Comparison of ENCODE assay signal across 8 mouse cellular contexts in the genomic region with DNA sequence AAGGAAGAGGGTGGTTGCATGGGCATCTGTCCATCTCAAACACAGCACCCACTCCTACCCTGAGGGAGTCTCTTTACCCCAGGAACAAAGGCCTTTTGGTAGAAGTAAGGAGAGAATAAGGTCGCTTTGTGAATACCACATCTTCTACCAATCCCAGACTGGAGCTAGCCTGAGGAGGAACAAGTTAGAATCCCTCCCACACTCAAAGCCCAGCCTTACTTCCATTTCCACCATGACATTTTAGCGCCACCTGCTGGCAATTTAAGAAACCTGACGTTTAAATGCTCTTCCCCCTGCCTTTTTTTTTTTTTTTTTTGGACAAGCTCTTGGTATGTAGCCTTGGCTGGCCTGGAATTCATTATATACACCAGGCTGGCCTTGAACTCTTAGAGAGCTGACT. TPM values are rescaled to one million over a fixed set of nuclear protein-coding genes. Genes with fewer than 3 reads are reported as not detected.
A peak's percentile ranks its signal among the peaks of the same experiment; 100 is the strongest.
DNase-seq lines count a peak whose midpoint lies in the region; ATAC-seq and TF ChIP-seq lines count a peak whose summit lies in the region.

No protein-coding gene starts in this region.

- H3K36me3 ChIP-seq in intestine, postnatal 0 days (ENCODE audit: control insufficient read depth, insufficient read depth) = no peaks in the 10 kb centered on the region
- H3K36me3 ChIP-seq in limb, embryonic 11.5 days (ENCODE audit: control insufficient read depth, insufficient read depth, low read length) = no peaks in the 10 kb centered on the region
- no peaks in the 10 kb centered on the region for H3K36me3 ChIP-seq in midbrain, embryonic 14.5 days (ENCODE audit: control insufficient read depth, insufficient read depth, low read length)

- H3K27ac ChIP-seq in gastrocnemius, adult 2 months = no peak overlapping the region
- no peak overlapping the region for H3K27ac ChIP-seq in intestine, postnatal 0 days (ENCODE audit: low read depth, low read length)
- no peak overlapping the region for H3K27ac ChIP-seq in limb, embryonic 11.5 days (replicated peaks; ENCODE audit: low read depth, low read length)
- no peak overlapping the region for H3K27ac ChIP-seq in midbrain, embryonic 14.5 days (replicated peaks; ENCODE audit: low read depth, low read length)

- no peak overlapping the region for H3K4me3 ChIP-seq in gastrocnemius, adult 2 months
- no peak overlapping the region for H3K4me3 ChIP-seq in intestine, postnatal 0 days (ENCODE audit: low read depth, low read length)
- H3K4me3 ChIP-seq in limb, embryonic 11.5 days (ENCODE audit: low read depth, low read length) = no peak overlapping the region
- no peak overlapping the region for H3K4me3 ChIP-seq in midbrain, embryonic 14.5 days (replicated peaks; ENCODE audit: low read depth, low read length)

- intact Hi-C loops in gastrocnemius, adult 2 months (cut with DNase I) = loop anchor here (1.0 kb wide), 1 partner anchor 105 kb away; no protein-coding TSS in a partner anchor

- 2% methylated on average over 3 of the region's 3 CpGs for whole genome bisulfite sequencing in intestine, postnatal 0 days
- 0% methylated on average over 3 of the region's 3 CpGs for WGBS in limb, embryonic 11.5 days
- WGBS in midbrain, embryonic 14.5 days = 2% methylated on average over 3 of the region's 3 CpGs

- H3K9me3 ChIP-seq in intestine, postnatal 0 days (ENCODE audit: control insufficient read depth) = no peaks in the 10 kb centered on the region
- no peaks in the 10 kb centered on the region for H3K9me3 ChIP-seq in limb, embryonic 11.5 days (ENCODE audit: control insufficient read depth, low read length)
- H3K9me3 ChIP-seq in midbrain, embryonic 14.5 days (ENCODE audit: control insufficient read depth, low read length) = no peaks in the 10 kb centered on the region

- DNase-seq in ovary, adult 18-20 months (ENCODE audit: low spot score) = peak; percentile 46
- no peak for DNase-seq in ovary, postnatal 10 days (ENCODE audit: low spot score)
- peak; percentile 35 to 76 for DNase-seq in cerebellum, postnatal 4 days (ENCODE audit: low spot score in 2 of 2)
- peak; percentile 59 for DNase-seq in gastrocnemius, adult 2 months
- DNase-seq in limb, embryonic 11.5 days (ENCODE audit: low spot score) = peak; percentile 82
- peak; percentile 93 for DNase-seq in midbrain, embryonic 14.5 days
- peak; percentile 46 to 78 for DNase-seq in spleen, postnatal 10 days (ENCODE audit: low spot score in 2 of 2)

- TF ChIP-seq CTCF in gastrocnemius, adult 2 months (IDR thresholded peaks at IDR 0.05) = peak; percentile 84
- peak; percentile 92 for TF ChIP-seq CTCF in intestine, postnatal 0 days (IDR thresholded peaks at IDR 0.05; ENCODE audit: low read depth)

- no peak overlapping the region for H3K4me2 ChIP-seq in intestine, postnatal 0 days (replicated peaks; ENCODE audit: low read depth)
- H3K4me2 ChIP-seq in limb, embryonic 11.5 days (ENCODE audit: low read depth, severe bottlenecking) = no peak overlapping the region
- H3K4me2 ChIP-seq in midbrain, embryonic 14.5 days (ENCODE audit: low read length) = no peak overlapping the region

- H3K27me3 ChIP-seq in intestine, postnatal 0 days (replicated peaks; ENCODE audit: control insufficient read depth, insufficient read depth, low read length) = no peaks in the 10 kb centered on the region
- H3K27me3 ChIP-seq in limb, embryonic 11.5 days (ENCODE audit: control insufficient read depth, insufficient read depth, low read length) = no peaks in the 10 kb centered on the region
- no peaks in the 10 kb centered on the region for H3K27me3 ChIP-seq in midbrain, embryonic 14.5 days (ENCODE audit: control insufficient read depth, insufficient read depth, low read length)

- ATAC-seq in intestine, postnatal 0 days = peak; percentile 28; the same call in 1 of the 2 replicates
- ATAC-seq in limb, embryonic 11.5 days (ENCODE audit: insufficient number of reproducible peaks, low FRiP score, low TSS enrichment, low read depth) = peak; percentile 56
- ATAC-seq in midbrain, embryonic 14.5 days (ENCODE audit: low FRiP score, low TSS enrichment) = no peak; the same call in 1 of the 2 replicates

- H3K9ac ChIP-seq in intestine, postnatal 0 days (ENCODE audit: low read depth, low read length) = no peak overlapping the region
- H3K9ac ChIP-seq in limb, embryonic 11.5 days (ENCODE audit: low read length) = no peak overlapping the region
- no peak overlapping the region for H3K9ac ChIP-seq in midbrain, embryonic 14.5 days (replicated peaks; ENCODE audit: low read length)

- H3K4me1 ChIP-seq in intestine, postnatal 0 days (replicated peaks; ENCODE audit: control insufficient read depth, insufficient read depth, low read length) = no peaks in the 10 kb centered on the region
- H3K4me1 ChIP-seq in limb, embryonic 11.5 days (ENCODE audit: control insufficient read depth, insufficient read depth, low read length) = no peaks in the 10 kb centered on the region
- H3K4me1 ChIP-seq in midbrain, embryonic 14.5 days (ENCODE audit: control insufficient read depth, insufficient read depth, low read length) = no peaks in the 10 kb centered on the region

RNA-seq across cellular contexts. Expression of a gene that starts 19.4 kb away (rescaled TPM):
- not detected for total RNA-seq in gastrocnemius, adult 2 months (2021)
- 0.78 and 0.98 TPM in 2 replicates for polyA plus RNA-seq in intestine, postnatal 0 days (2015; fragmentation: Nextera tagmentation; extraction: Ambion mirVana)
- 0.15 and 0.27 TPM in 2 replicates for polyA plus RNA-seq in limb, embryonic 11.5 days (2014; fragmentation: Nextera tagmentation; extraction: Ambion mirVana)
- 0.19 and 0.45 TPM in 2 replicates for polyA plus RNA-seq in midbrain, embryonic 14.5 days (2014; fragmentation: Nextera tagmentation; extraction: Ambion mirVana)

RNA-seq across cellular contexts. Expression of a gene that starts 40.2 kb away (rescaled TPM):
- 10 to 100 TPM; 33.9 to 35.1 TPM for total RNA-seq in gastrocnemius, adult 2 months (2021)
- polyA plus RNA-seq in intestine, postnatal 0 days (2015; fragmentation: Nextera tagmentation; extraction: Ambion mirVana) = 237 and 283 TPM in 2 replicates
- 108 and 114 TPM in 2 replicates for polyA plus RNA-seq in limb, embryonic 11.5 days (2014; fragmentation: Nextera tagmentation; extraction: Ambion mirVana)
- 157 TPM in 2 replicates for polyA plus RNA-seq in midbrain, embryonic 14.5 days (2014; fragmentation: Nextera tagmentation; extraction: Ambion mirVana)

RNA-seq across cellular contexts. Expression of a gene that starts 52.6 kb away (rescaled TPM):
- total RNA-seq in gastrocnemius, adult 2 months (2021) = 10 to 100 TPM; 15.4 to 16.4 TPM
- polyA plus RNA-seq in intestine, postnatal 0 days (2015; fragmentation: Nextera tagmentation; extraction: Ambion mirVana) = 32.8 and 33.4 TPM in 2 replicates
- polyA plus RNA-seq in limb, embryonic 11.5 days (2014; fragmentation: Nextera tagmentation; extraction: Ambion mirVana) = 92.9 and 100 TPM in 2 replicates
- polyA plus RNA-seq in midbrain, embryonic 14.5 days (2014; fragmentation: Nextera tagmentation; extraction: Ambion mirVana) = 89.1 and 95.7 TPM in 2 replicates

RNA-seq across cellular contexts. Expression of a gene that starts 57.5 kb away (rescaled TPM):
- total RNA-seq in gastrocnemius, adult 2 months (2021) = not detected
- 0.50 and 0.56 TPM in 2 replicates for polyA plus RNA-seq in intestine, postnatal 0 days (2015; fragmentation: Nextera tagmentation; extraction: Ambion mirVana)
- 0.99 and 1.8 TPM in 2 replicates for polyA plus RNA-seq in limb, embryonic 11.5 days (2014; fragmentation: Nextera tagmentation; extraction: Ambion mirVana)
- polyA plus RNA-seq in midbrain, embryonic 14.5 days (2014; fragmentation: Nextera tagmentation; extraction: Ambion mirVana) = 0.97 and 1.1 TPM in 2 replicates

RNA-seq across cellular contexts. Expression of a gene that starts 58.2 kb away (rescaled TPM):
- total RNA-seq in gastrocnemius, adult 2 months (2021) = 10 to 100 TPM; 20.8 to 22.1 TPM
- polyA plus RNA-seq in intestine, postnatal 0 days (2015; fragmentation: Nextera tagmentation; extraction: Ambion mirVana) = 83.4 and 89.2 TPM in 2 replicates
- polyA plus RNA-seq in limb, embryonic 11.5 days (2014; fragmentation: Nextera tagmentation; extraction: Ambion mirVana) = 125 and 127 TPM in 2 replicates
- polyA plus RNA-seq in midbrain, embryonic 14.5 days (2014; fragmentation: Nextera tagmentation; extraction: Ambion mirVana) = 102 and 110 TPM in 2 replicates
